Mouse (Mus musculus) lung, embryonic 14.5 days (tissue): ENCODE results near the gene Chrm4. TPM values are rescaled to one million over a fixed set of nuclear protein-coding genes. Genes with fewer than 3 reads are reported as not detected.

Experiments used
- ATAC-seq: fragments of 200-750 bp; cut with Nextera tagmentation; 2 replicates; pipeline ENCODE4 v1.8.0; 2017; ENCODE audit warnings: mild to moderate bottlenecking, moderate TSS enrichment, moderate library complexity; ENCODE audit not compliant: insufficient read depth
- DNase-seq: peaks from one replicate; pipeline ENCODE4 v3.0.0-alpha.2; 2015
- H3K27ac ChIP-seq: fragments of 300-500 bp; sonication (generic); 2 replicates; pipeline ENCODE4 v1.5.1; 2014; ENCODE audit warnings: low read depth, mild to moderate bottlenecking, moderate library complexity
- H3K27me3 ChIP-seq: fragments of 300-500 bp; sonication (generic); 2 replicates; pipeline ENCODE4 v1.6.1; 2014; ENCODE audit warnings: low read length, control low read depth; ENCODE audit not compliant: insufficient read depth
- H3K36me3 ChIP-seq: fragments of 300-500 bp; sonication (generic); 2 replicates; pipeline ENCODE4 v1.6.1; 2014; ENCODE audit warnings: control low read depth; ENCODE audit not compliant: insufficient read depth
- H3K4me1 ChIP-seq: fragments of 300-500 bp; sonication (generic); 2 replicates; pipeline ENCODE4 v1.6.1; 2014; ENCODE audit warnings: antibody characterized with exemption, control low read depth; ENCODE audit not compliant: insufficient read depth
- H3K4me2 ChIP-seq: fragments of 300-500 bp; sonication (generic); 2 replicates; pipeline ENCODE4 v1.6.1; 2014; ENCODE audit warnings: mild to moderate bottlenecking
- H3K4me3 ChIP-seq: fragments of 300-500 bp; sonication (generic); 2 replicates; pipeline ENCODE4 v1.5.1; 2014; ENCODE audit warnings: low read depth, low read length
- H3K9ac ChIP-seq: fragments of 300-500 bp; sonication (generic); 2 replicates; pipeline ENCODE4 v1.6.1; 2014
- H3K9me3 ChIP-seq: fragments of 300-500 bp; sonication (generic); 2 replicates; pipeline ENCODE4 v1.6.1; 2016; ENCODE audit warnings: low read depth, low read length, control low read depth
- CTCF ChIP-seq: IDR thresholded peaks from 2 replicates; pipeline ENCODE4 v1.5.1; 2016; ENCODE audit warnings: antibody characterized with exemption, low read depth
- WGBS: fragments of 180-500 bp; shearing (Covaris S2); extraction: QIAGEN DNeasy Blood & Tissue Kit; methylation state at CpG from one replicate; pipeline ENCODE4 v1.1.7; 2014; 5-methylcytosine and 5-hydroxymethylcytosine counted together
- polyA plus RNA-seq: library from polyadenylated mRNA; unstranded; fragments of >200 nt; fragmentation: Nextera tagmentation; extraction: Ambion mirVana; gene quantifications from 2 replicates; pipeline ENCODE4 v1.2.1, GENCODE M21; 2014

Chrm4 gene
- 0.22 and 0.33 TPM in 2 replicates for polyA plus RNA-seq

DNA sequence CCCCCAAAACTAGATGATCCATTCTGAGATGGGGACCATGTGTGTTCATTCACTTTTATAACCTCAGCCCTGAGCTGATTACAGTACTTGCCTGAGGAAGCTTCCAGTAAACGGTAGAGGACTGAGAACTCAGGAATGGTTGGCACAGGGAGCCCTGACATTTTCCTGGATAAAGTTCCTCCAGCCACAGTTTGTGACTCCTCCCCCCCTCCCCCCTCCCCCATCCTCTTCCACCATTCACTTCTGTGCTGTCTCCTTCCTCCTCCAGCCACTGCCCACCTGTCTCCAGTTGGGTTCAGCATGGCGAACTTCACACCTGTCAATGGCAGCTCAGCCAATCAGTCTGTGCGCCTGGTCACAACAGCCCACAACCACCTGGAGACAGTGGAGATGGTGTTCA lies at the start of gene Chrm4:
Chrm4 (plus strand) TSS at position 301 of the 400 bp plus-strand sequence.
- no peak for TF ChIP-seq CTCF
- Histone ChIP-seq H3K4me2 (peak within 1 kb of the TSS; percentile 40; the same call in 1 of the 2 replicates), H3K4me3 (peak within 1 kb of the TSS; percentile 3; the same call in 1 of the 2 replicates), H3K4me1 (peaks cover 7% of the 10 kb centered on the region), H3K9ac (no peak within 1 kb of the TSS), H3K9me3 (no peaks in the 10 kb centered on the region), H3K36me3 (0 out of 2 replicates have a peak, but pooled peaks cover 11% of the 10 kb centered on the region), H3K27me3 (peaks cover 31% of the 10 kb centered on the region), H3K27ac (no peak within 1 kb of the TSS)
- ATAC-seq (no peak), DNase-seq (no peak)
- 77% methylated on average over 3 of the region's 3 CpGs for WGBS

DNA sequence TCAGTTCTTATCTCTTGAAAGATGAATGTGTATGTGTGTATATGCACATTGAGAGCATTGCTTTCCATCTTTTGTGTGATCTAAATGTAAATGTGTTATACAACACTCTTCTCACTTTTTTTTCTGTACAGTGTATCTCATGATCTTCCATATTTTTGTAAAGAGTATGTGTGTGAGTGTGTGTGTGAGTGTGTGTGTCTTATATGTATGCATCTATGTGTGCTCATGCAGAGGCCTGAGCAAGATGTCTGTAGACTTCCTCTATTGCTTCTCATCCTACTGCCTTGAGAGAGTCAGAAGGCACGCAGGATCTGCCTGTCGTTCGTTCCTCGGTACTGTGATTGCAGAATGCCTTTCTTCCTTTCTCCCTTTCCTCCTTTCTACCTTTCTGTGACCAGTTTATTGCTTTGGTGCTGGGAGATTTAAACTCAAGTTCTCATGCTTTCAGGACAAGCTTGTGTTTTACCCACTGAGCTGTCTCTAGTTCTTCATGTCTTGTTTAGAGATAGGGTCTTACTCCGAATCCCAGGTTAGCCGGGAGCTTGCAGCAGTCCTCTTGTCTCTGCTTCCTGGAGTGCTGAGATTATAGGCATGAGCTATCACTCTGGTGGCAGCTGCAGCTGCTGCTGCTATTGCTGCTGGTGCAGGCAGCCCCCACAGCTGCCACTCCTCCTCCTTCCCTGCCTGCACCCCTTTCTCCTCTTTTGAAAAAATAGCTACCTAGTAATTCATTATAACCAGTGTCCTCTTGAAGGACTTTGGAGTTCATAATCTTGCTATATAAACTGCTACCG lies 48.5 kb upstream of the Chrm4 start:
- H3K4me1 ChIP-seq = no peaks in the 10 kb centered on the region
- no peak for ATAC-seq
- H3K9ac ChIP-seq = no peak overlapping the region
- no peaks in the 10 kb centered on the region for H3K9me3 ChIP-seq
- no peak overlapping the region for H3K4me3 ChIP-seq
- no peak for TF ChIP-seq CTCF
- no peaks in the 10 kb centered on the region for H3K36me3 ChIP-seq
- no peak overlapping the region for H3K4me2 ChIP-seq
- no peaks in the 10 kb centered on the region for H3K27me3 ChIP-seq
- H3K27ac ChIP-seq = no peak overlapping the region
- no peak for DNase-seq
- WGBS = 60% methylated on average over 7 of the region's 7 CpGs

DNA sequence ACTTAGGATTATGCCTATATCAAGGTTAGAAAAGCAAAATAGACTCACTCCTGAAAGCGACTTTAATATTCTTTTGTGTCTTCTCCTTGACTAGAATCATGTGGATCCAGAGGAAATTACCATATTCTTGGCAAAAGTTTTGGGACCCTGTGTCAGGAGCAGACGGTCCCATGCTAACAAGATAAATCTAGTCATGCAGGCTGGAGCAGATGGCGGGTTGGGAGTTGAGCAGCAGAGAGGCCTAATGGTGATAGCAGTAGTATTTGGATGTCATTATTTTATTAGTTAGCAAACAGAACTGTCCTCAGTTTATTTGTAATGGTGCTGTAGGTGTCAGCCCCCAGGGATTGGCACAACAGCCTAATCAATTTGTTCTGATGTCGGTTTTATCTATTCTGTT lies 43.1 kb upstream of the Chrm4 start:
- no peak overlapping the region for H3K27ac ChIP-seq
- DNase-seq (no peak), ATAC-seq (no peak)
- no peaks in the 10 kb centered on the region for H3K4me1 ChIP-seq
- H3K9ac ChIP-seq = no peak overlapping the region
- no peak overlapping the region for H3K4me3 ChIP-seq
- WGBS = 62% methylated on average over 4 of the region's 4 CpGs
- no peak overlapping the region for H3K4me2 ChIP-seq
- H3K36me3 ChIP-seq = peaks cover 16% of the 10 kb centered on the region
- TF ChIP-seq CTCF = no peak
- no peaks in the 10 kb centered on the region for H3K9me3 ChIP-seq
- H3K27me3 ChIP-seq = no peaks in the 10 kb centered on the region

DNA sequence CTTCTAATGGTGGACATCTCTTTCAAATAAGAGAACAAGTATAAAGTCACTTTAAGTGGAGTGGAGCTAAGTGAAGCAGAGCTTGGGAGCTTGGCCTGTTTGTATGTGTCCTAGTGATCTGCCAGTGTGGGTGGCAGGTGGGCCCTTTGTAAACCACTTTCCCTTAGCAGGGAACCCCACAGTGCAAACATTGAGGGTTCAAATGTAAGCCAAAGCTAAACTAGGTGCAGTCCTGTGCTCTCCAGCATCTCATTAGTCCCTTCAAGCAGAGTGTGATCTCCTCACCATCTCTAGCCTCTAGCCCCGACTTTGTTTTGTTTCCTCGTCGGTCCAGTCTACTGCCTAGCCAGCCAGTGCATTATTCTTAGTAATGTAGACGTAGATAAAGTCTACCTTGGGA lies 42.4 kb upstream of the Chrm4 start:
- no peaks in the 10 kb centered on the region for H3K9me3 ChIP-seq
- H3K36me3 ChIP-seq = peaks cover 16% of the 10 kb centered on the region
- DNase-seq (no peak), ATAC-seq (no peak)
- no peaks in the 10 kb centered on the region for H3K4me1 ChIP-seq
- H3K4me3 ChIP-seq = no peak overlapping the region
- H3K27me3 ChIP-seq = no peaks in the 10 kb centered on the region
- no peak overlapping the region for H3K4me2 ChIP-seq
- no peak overlapping the region for H3K27ac ChIP-seq
- 62% methylated on average over 4 of the region's 4 CpGs for WGBS
- no peak overlapping the region for H3K9ac ChIP-seq
- no peak for TF ChIP-seq CTCF

DNA sequence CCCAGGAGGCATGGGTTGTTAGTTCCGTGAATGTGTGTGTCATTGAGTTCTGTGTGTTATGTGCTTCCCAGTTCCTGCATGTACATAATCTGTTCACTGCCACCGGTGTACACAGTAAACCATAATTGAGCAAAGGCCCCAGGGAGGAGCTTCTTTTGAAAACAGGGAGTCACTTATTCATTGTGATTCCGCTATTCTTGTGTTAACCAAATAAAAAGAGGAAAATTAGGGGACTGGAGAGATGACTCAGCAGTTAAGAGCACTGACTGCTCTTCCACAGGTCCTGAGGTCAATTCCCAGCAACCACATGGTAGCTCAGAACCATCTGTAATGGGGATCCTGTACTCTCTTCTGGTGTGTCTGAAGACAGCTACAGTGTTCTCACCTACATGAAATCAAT lies 32.3 kb upstream of the Chrm4 start:
- 84% methylated on average over 3 of the region's 3 CpGs for WGBS

DNA sequence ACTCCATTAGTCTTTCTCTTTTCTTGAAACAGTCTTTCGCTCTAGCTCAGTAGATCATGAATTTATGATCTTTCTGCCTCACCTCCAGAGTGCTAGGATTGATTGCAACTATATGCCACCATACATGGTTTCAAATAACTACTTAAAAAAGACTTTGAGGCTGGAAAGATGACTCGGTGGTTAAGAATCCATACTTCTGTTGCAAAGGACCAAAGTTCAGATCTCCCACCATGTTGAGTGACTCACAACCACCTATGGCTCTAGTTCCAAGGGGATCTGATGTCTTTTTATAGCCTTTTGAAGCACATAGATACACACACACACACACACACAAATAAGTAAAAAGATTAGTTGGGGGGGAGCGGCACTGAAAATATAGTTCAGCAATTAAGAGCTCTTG lies 31.6 kb upstream of the Chrm4 start:
- Histone ChIP-seq H3K4me3 (no peak overlapping the region), H3K4me1 (no peaks in the 10 kb centered on the region), H3K36me3 (peaks cover 15% of the 10 kb centered on the region; the same call in 1 of the 2 replicates), H3K27me3 (no peaks in the 10 kb centered on the region), H3K4me2 (no peak overlapping the region), H3K9me3 (no peaks in the 10 kb centered on the region), H3K27ac (no peak overlapping the region), H3K9ac (no peak overlapping the region)
- no peak for TF ChIP-seq CTCF
- no peak for DNase-seq
- WGBS = 92% methylated on average over 3 of the region's 3 CpGs
- ATAC-seq = no peak

More for the DNA sequence above, 32.3 kb upstream of the Chrm4 start:
- no peak for TF ChIP-seq CTCF
- no peak overlapping the region for H3K9ac ChIP-seq
- H3K9me3 ChIP-seq = no peaks in the 10 kb centered on the region
- H3K4me3 ChIP-seq = no peak overlapping the region
- ATAC-seq (no peak), DNase-seq (no peak)
- H3K27ac ChIP-seq = no peak overlapping the region
- no peaks in the 10 kb centered on the region for H3K4me1 ChIP-seq
- no peaks in the 10 kb centered on the region for H3K27me3 ChIP-seq
- peaks cover 13% of the 10 kb centered on the region; the same call in 1 of the 2 replicates for H3K36me3 ChIP-seq
- no peak overlapping the region for H3K4me2 ChIP-seq

DNA sequence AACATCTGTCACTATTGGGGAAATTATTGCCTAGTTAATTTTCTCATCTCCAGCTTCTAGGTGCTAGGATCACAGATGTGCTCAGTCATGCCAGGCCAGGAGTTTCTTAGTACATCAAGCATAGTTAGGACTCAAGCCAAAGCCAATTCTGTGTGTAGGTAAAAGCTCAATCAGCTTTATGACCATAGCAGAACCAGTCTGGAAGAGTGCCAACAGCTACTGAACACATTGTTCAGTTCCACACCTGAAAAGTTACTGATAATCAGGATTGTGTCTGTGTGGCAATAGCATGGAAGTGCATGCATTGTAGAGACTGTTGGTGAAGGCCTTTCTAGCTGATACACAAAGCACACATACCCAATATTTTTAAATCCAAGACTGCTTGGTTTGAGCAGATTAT lies 29.1 kb upstream of the Chrm4 start:
- no peaks in the 10 kb centered on the region for H3K27me3 ChIP-seq
- ATAC-seq (no peak), DNase-seq (no peak)
- no peak overlapping the region for H3K4me3 ChIP-seq
- no peak overlapping the region for H3K9ac ChIP-seq
- H3K4me1 ChIP-seq = no peaks in the 10 kb centered on the region
- H3K9me3 ChIP-seq = no peaks in the 10 kb centered on the region
- H3K36me3 ChIP-seq = peaks cover 25% of the 10 kb centered on the region; the same call in 1 of the 2 replicates
- TF ChIP-seq CTCF = no peak
- no peak overlapping the region for H3K4me2 ChIP-seq
- no peak overlapping the region for H3K27ac ChIP-seq
